Mouse (Mus musculus): Measurements from ENCODE around the gene Dcbld1.

GRCm38 (mm10) chr10:52278011-52278434, 44.6 kb downstream of the Dcbld1 start:
- TF ChIP-seq POLR2A (IDR thresholded peaks at IDR 0.05; ENCODE audit: control insufficient read depth, extremely low read depth, insufficient read depth, low read length, poor library complexity) (no peak), CTCF (IDR thresholded peaks at IDR 0.05; ENCODE audit: borderline replicate concordance, control insufficient read depth, extremely low read depth, insufficient read depth, low read length, poor library complexity) (no peak)
